Mouse (Mus musculus) spleen, embryonic (tissue): Measurements from ENCODE around the gene Adcy2.

ENCODE experiments used
- CTCF ChIA-PET: fragments of 350-600 bp; sonication (Branson Sonifier 250); formaldehyde crosslinking; loops from one replicate; lab custom pipeline; 2022; lab: Charles Lee

Gene Adcy2

GRCm38 (mm10) chr13:68642786-68643185 lies 356.6 kb downstream of the Adcy2 start:
- CTCF ChIA-PET = no interaction called here

- CTCF ChIA-PET = no interaction called here
These were observed 372.3 kb downstream of the Adcy2 start for GRCm38 (mm10) chr13:68627041-68627440.

GRCm38 (mm10) chr13:68622792-68623191 lies 376.5 kb downstream of the Adcy2 start:
- CTCF ChIA-PET = no interaction called here

GRCm38 (mm10) chr13:68607652-68608405 lies 391.5 kb downstream of the Adcy2 start:
- CTCF ChIA-PET = interaction anchor here (0.7 kb wide), 1 partner anchor 937 kb away, joined by 7 read pairs; no protein-coding TSS in a partner anchor

- CTCF ChIA-PET = no interaction called here
These were observed 393.6 kb downstream of the Adcy2 start for GRCm38 (mm10) chr13:68605689-68606126.

GRCm38 (mm10) chr13:68603085-68603484 lies 396.3 kb downstream of the Adcy2 start:
- CTCF ChIA-PET = no interaction called here

- CTCF ChIA-PET = no interaction called here
These were observed 398.2 kb downstream of the Adcy2 start for GRCm38 (mm10) chr13:68601184-68601583.

- CTCF ChIA-PET = no interaction called here
These were observed 400.4 kb downstream of the Adcy2 start for GRCm38 (mm10) chr13:68598953-68599352.

GRCm38 (mm10) chr13:68597667-68598066 lies 401.7 kb downstream of the Adcy2 start:
- CTCF ChIA-PET = interaction anchor here (0.6 kb wide), 1 partner anchor 52 kb away, joined by 8 read pairs; no protein-coding TSS in a partner anchor

GRCm38 (mm10) chr13:68597199-68597598 lies 402.1 kb downstream of the Adcy2 start, which contains the start of gene 1700001L19Rik:
Gene 1700001L19Rik (plus strand): TSS chr13:68597421.
- CTCF ChIA-PET = interaction anchor here (0.6 kb wide), 1 partner anchor 52 kb away, joined by 8 read pairs; no protein-coding TSS in a partner anchor

GRCm38 (mm10) chr13:68593797-68594196 lies 405.5 kb downstream of the Adcy2 start:
- CTCF ChIA-PET = no interaction called here

GRCm38 (mm10) chr13:68588352-68588751 lies 411.0 kb downstream of the Adcy2 start:
- CTCF ChIA-PET = no interaction called here

GRCm38 (mm10) chr13:68585441-68585840 lies 413.9 kb downstream of the Adcy2 start:
- CTCF ChIA-PET = no interaction called here

GRCm38 (mm10) chr13:68583961-68584360 lies 415.4 kb downstream of the Adcy2 start:
- CTCF ChIA-PET = no interaction called here

GRCm38 (mm10) chr13:68582517-68582780 lies 416.9 kb downstream of the Adcy2 start:
- CTCF ChIA-PET = no interaction called here

GRCm38 (mm10) chr13:68581747-68582516 lies 417.4 kb downstream of the Adcy2 start, which contains the start of the genes Mtrr and Fastkd3:
Gene Mtrr (minus strand): TSS chr13:68582149.
Gene Fastkd3 (plus strand): TSS chr13:68582234.
- CTCF ChIA-PET = no interaction called here

- CTCF ChIA-PET = interaction anchor here (0.7 kb wide), 1 partner anchor 907 kb away, joined by 3 read pairs; no protein-coding TSS in a partner anchor
These were observed 418.1 kb downstream of the Adcy2 start for GRCm38 (mm10) chr13:68581086-68581740.

- CTCF ChIA-PET = no interaction called here
These were observed 421.4 kb downstream of the Adcy2 start for GRCm38 (mm10) chr13:68577945-68578344.

GRCm38 (mm10) chr13:68574398-68574797 lies 424.9 kb downstream of the Adcy2 start:
- CTCF ChIA-PET = no interaction called here

GRCm38 (mm10) chr13:68572966-68573913 lies 426.1 kb downstream of the Adcy2 start:
- CTCF ChIA-PET = no interaction called here

- CTCF ChIA-PET = no interaction called here
These were observed 427.1 kb downstream of the Adcy2 start for GRCm38 (mm10) chr13:68572247-68572646.
